Mouse (Mus musculus) stomach, postnatal 0 days (tissue): ENCODE measurements around the gene Spag8.

Source experiments
- CTCF ChIP-seq: IDR thresholded peaks from 2 replicates; pipeline ENCODE4 v1.5.1; 2016; ENCODE audit warnings: antibody characterized with exemption, low read depth, mild to moderate bottlenecking, moderate library complexity
- EP300 ChIP-seq: optimal IDR thresholded peaks from 2 replicates; pipeline ENCODE3; 2016; ENCODE audit warnings: antibody characterized with exemption

- TF ChIP-seq EP300 (no peak), CTCF (no peak)
Observed at GRCm38 (mm10) chr4:43640076-43640475, 13.3 kb downstream of the Spag8 start.
